Mouse (Mus musculus): ENCODE results near the gene Olfr1465. TPM values are rescaled to one million over a fixed set of nuclear protein-coding genes. Genes with fewer than 3 reads are reported as not detected.

The Olfr1465 gene
- not detected in 2 replicates for polyA plus RNA-seq (2015; fragmentation: Nextera tagmentation; extraction: Ambion mirVana)

DNA sequence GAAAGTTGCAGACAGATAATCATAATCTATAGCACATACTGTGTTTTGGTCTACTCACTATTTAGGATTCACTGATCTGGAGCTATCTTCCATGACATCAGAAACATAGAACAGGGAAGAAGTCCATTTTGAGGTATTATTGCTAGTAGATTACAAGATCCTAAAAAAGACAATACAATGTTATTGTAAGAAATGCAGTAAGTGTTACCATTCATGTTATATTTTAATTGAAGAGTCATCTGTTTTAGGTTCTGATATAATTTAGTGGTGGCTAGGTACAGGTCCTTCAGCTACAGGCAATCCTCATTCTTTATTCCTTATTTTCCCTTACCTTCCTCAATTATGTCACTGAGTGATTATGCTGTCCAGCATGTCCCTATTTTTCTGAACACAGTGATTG, at the start of gene Olfr1465:
Gene Olfr1465 (minus strand): TSS at position 101 of the 400 bp plus-strand sequence.

DNA sequence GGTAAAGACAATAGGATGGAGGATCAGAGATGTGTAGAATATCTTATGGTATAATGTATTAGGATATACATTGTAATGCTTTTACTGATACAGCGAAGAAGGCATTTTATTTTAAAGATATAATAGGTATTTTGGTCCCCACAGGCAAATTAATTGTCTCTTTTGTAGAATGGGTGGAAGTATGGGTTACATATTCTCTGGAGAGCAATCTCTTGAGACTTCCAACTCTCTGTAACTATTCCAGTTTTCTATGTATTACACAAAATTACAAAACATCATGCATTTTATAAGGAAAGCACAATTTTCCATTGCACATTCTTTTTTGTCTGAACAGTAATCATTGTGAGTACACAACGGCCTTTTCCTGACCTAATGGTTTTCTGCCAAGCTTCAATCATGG, 46.6 kb upstream of the Olfr1465 start, which contains the start of gene Olfr1467:
Gene Olfr1467 (plus strand): TSS at position 301 of the 400 bp plus-strand sequence.

DNA sequence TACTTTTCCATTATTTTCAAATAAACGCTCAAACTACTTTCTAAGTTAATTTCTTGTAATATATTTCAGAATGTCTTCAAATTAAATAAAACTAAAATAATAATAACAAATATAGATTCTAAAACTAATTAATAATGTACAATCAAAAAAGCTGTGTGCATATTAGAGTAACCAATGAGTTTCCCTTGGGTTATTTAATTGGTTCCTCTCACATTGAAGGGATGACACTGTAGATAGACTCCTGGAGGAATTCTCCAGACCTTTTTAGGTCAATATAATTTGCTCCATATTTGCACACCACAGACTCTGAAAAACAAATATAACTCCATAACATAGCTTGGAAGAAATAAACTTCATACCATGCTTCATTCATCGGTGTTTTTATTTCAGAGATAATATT, 23.2 kb upstream of the Olfr1465 start, which contains the start of gene Olfr1466:
Gene Olfr1466 (plus strand): TSS at position 301 of the 400 bp plus-strand sequence.

Other genes starting within 250 kb of the Olfr1465 start
- gene Olfr1457, start 217.7 kb downstream of the Olfr1465 start, polyA plus RNA-seq (2015; fragmentation: Nextera tagmentation; extraction: Ambion mirVana), result not detected in 2 replicates
- gene Olfr1458, start 208.8 kb downstream of the Olfr1465 start, polyA plus RNA-seq (2015; fragmentation: Nextera tagmentation; extraction: Ambion mirVana), result not detected in 2 replicates
- 0.03 TPM in 1 of 2 replicates, not detected in the other for gene Olfr1459, start 166.0 kb downstream of the Olfr1465 start, polyA plus RNA-seq (2015; fragmentation: Nextera tagmentation; extraction: Ambion mirVana)
- gene Olfr1461, start 152.5 kb downstream of the Olfr1465 start, polyA plus RNA-seq (2015; fragmentation: Nextera tagmentation; extraction: Ambion mirVana), result not detected in 2 replicates
- not detected in 2 replicates for gene Olfr1462, start 129.8 kb downstream of the Olfr1465 start, polyA plus RNA-seq (2015; fragmentation: Nextera tagmentation; extraction: Ambion mirVana)
- gene Olfr1463, start 84.2 kb downstream of the Olfr1465 start, polyA plus RNA-seq (2015; fragmentation: Nextera tagmentation; extraction: Ambion mirVana), result not detected in 2 replicates
- not detected in 2 replicates for gene Olfr1466, start 23.3 kb upstream of the Olfr1465 start, polyA plus RNA-seq (2015; fragmentation: Nextera tagmentation; extraction: Ambion mirVana)
- gene Olfr1467, start 46.7 kb upstream of the Olfr1465 start, polyA plus RNA-seq (2015; fragmentation: Nextera tagmentation; extraction: Ambion mirVana), result not detected in 2 replicates
- not detected in 2 replicates for gene Olfr1469, start 92.3 kb upstream of the Olfr1465 start, polyA plus RNA-seq (2015; fragmentation: Nextera tagmentation; extraction: Ambion mirVana)
- not detected in 2 replicates for gene Olfr1471, start 127.9 kb upstream of the Olfr1465 start, polyA plus RNA-seq (2015; fragmentation: Nextera tagmentation; extraction: Ambion mirVana)
- gene Olfr1472, start 140.5 kb upstream of the Olfr1465 start, polyA plus RNA-seq (2015; fragmentation: Nextera tagmentation; extraction: Ambion mirVana), result not detected in 2 replicates
- gene Olfr1474, start 154.0 kb upstream of the Olfr1465 start, polyA plus RNA-seq (2015; fragmentation: Nextera tagmentation; extraction: Ambion mirVana), result not detected in 2 replicates
- gene Olfr1475, start 164.7 kb upstream of the Olfr1465 start, polyA plus RNA-seq (2015; fragmentation: Nextera tagmentation; extraction: Ambion mirVana), result not detected in 2 replicates
- gene Olfr1477, start 185.0 kb upstream of the Olfr1465 start, polyA plus RNA-seq (2015; fragmentation: Nextera tagmentation; extraction: Ambion mirVana), result not detected in 2 replicates
- gene Olfr1480, start 212.4 kb upstream of the Olfr1465 start, polyA plus RNA-seq (2015; fragmentation: Nextera tagmentation; extraction: Ambion mirVana), result not detected in 2 replicates

Data from neural tube, postnatal 0 days (tissue).